Mouse (Mus musculus): ENCODE results near the gene Olfr215. TPM values are rescaled to one million over a fixed set of nuclear protein-coding genes. Genes with fewer than 3 reads are reported as not detected.

Gene Olfr215
- total RNA-seq, 2 experiments from 2014 or later: not detected

Other genes with a start within 250 kb of the Olfr215 start
- 10 to 100 TPM; 20.8 to 28.3 TPM for gene March8, start 246.2 kb downstream of the Olfr215 start, total RNA-seq (2021)
- 1 to 10 TPM; 1.3 to 2.4 TPM for gene Alox5, start 123.0 kb downstream of the Olfr215 start, total RNA-seq (2021)
- not detected for gene Olfr211, start 95.1 kb downstream of the Olfr215 start, total RNA-seq (2021)
- not detected for gene Olfr212, start 77.7 kb downstream of the Olfr215 start, total RNA-seq (2021)
- gene Olfr213, start 45.7 kb downstream of the Olfr215 start, total RNA-seq (2021): not detected
- 1 to 10 TPM; 1.5 to 1.8 TPM for gene Gm5580, start 33.1 kb downstream of the Olfr215 start, total RNA-seq (2021)
- not detected for gene Olfr214, start 30.0 kb downstream of the Olfr215 start, total RNA-seq (2021)
- 10 to 100 TPM; 12.6 to 14.8 TPM for gene Zfp422, start 44.8 kb upstream of the Olfr215 start, total RNA-seq (2021)
- gene Depp1, start 66.4 kb upstream of the Olfr215 start, total RNA-seq (2021): 10 to 100 TPM in 1 of 2 experiments, 1 to 10 TPM in 1; 7.4 to 43.8 TPM
- gene Rassf4, start 89.8 kb upstream of the Olfr215 start, total RNA-seq (2021): 1 to 10 TPM; 5.1 to 5.2 TPM
- gene Tmem72, start 132.7 kb upstream of the Olfr215 start, total RNA-seq (2021): under 1 TPM in 1 of 2 experiments, not detected in 1; 0.02 TPM